Mouse (Mus musculus) heart, adult 9 months (tissue): ENCODE data around the gene 0610040J01Rik.
A peak's percentile ranks its signal among the peaks of the same experiment; 100 is the strongest.

Source experiments
- DNase-seq, 2 experiments: peaks; one replicate each; pipeline ENCODE4 v3.0.0; 2022; ENCODE audit warnings: low spot score in 2 of 2

0610040J01Rik gene

GRCm38 (mm10) chr5:63903329-63903728 lies 91.2 kb downstream of the 0610040J01Rik start:
- DNase-seq, result no peak

- peak; percentile 56 to 75 for DNase-seq
Measured at GRCm38 (mm10) chr5:63906149-63907093, 94.3 kb downstream of the 0610040J01Rik start.

- DNase-seq, result no peak
Measured at GRCm38 (mm10) chr5:63907513-63907912, 95.3 kb downstream of the 0610040J01Rik start.

- no peak for DNase-seq
Measured at GRCm38 (mm10) chr5:63910171-63910960, 98.2 kb downstream of the 0610040J01Rik start.

GRCm38 (mm10) chr5:63914896-63915295 lies 102.7 kb downstream of the 0610040J01Rik start:
- DNase-seq, result no peak

- no peak for DNase-seq
Measured at GRCm38 (mm10) chr5:63916457-63917139, 104.4 kb downstream of the 0610040J01Rik start.

GRCm38 (mm10) chr5:63918201-63918600 lies 106.0 kb downstream of the 0610040J01Rik start:
- peak in 1 of 2 experiments; percentile 22 for DNase-seq

- DNase-seq, result peak; percentile 26 to 39
Measured at GRCm38 (mm10) chr5:63923305-63924025, 111.3 kb downstream of the 0610040J01Rik start.

GRCm38 (mm10) chr5:63925035-63925628 lies 113.0 kb downstream of the 0610040J01Rik start:
- DNase-seq, result no peak

GRCm38 (mm10) chr5:63930824-63931358 lies 118.7 kb downstream of the 0610040J01Rik start:
- DNase-seq, result no peak

- DNase-seq, result no peak
Measured at GRCm38 (mm10) chr5:63932829-63933228, 120.7 kb downstream of the 0610040J01Rik start.

- no peak for DNase-seq
Measured at GRCm38 (mm10) chr5:63935581-63935980, 123.4 kb downstream of the 0610040J01Rik start.

GRCm38 (mm10) chr5:63936740-63937139 lies 124.6 kb downstream of the 0610040J01Rik start:
- no peak for DNase-seq

GRCm38 (mm10) chr5:63938575-63938974 lies 126.4 kb downstream of the 0610040J01Rik start:
- peak; percentile 28 to 68 for DNase-seq

- no peak for DNase-seq
Measured at GRCm38 (mm10) chr5:63941891-63942290, 129.7 kb downstream of the 0610040J01Rik start.

- no peak for DNase-seq
Measured at GRCm38 (mm10) chr5:63943291-63943690, 131.1 kb downstream of the 0610040J01Rik start.

GRCm38 (mm10) chr5:63947526-63947925 lies 135.4 kb downstream of the 0610040J01Rik start:
- no peak for DNase-seq

GRCm38 (mm10) chr5:63949195-63949594 lies 137.0 kb downstream of the 0610040J01Rik start:
- DNase-seq, result no peak
